Mouse (Mus musculus): Measurements from ENCODE around the gene Mcts2. TPM values are rescaled to one million over a fixed set of nuclear protein-coding genes. Genes with fewer than 3 reads are reported as not detected.

Gene Mcts2
- polyA plus RNA-seq, 1 experiment = 1.6 TPM

- no peak for TF ChIP-seq GATA1 (IDR thresholded peaks at IDR 0.05; ENCODE audit: low read length)
Measured at GRCm38 (mm10) chr2:152729013-152729635, 42.3 kb downstream of the Mcts2 start.

- no peak for TF ChIP-seq GATA1 (IDR thresholded peaks at IDR 0.05; ENCODE audit: low read length)
Measured at GRCm38 (mm10) chr2:152729636-152730020, 42.8 kb downstream of the Mcts2 start.

- no peak for TF ChIP-seq GATA1 (IDR thresholded peaks at IDR 0.05; ENCODE audit: low read length)
Measured at GRCm38 (mm10) chr2:152733201-152733600, 46.4 kb downstream of the Mcts2 start.

- TF ChIP-seq GATA1 (IDR thresholded peaks at IDR 0.05; ENCODE audit: low read length) = no peak
Measured at GRCm38 (mm10) chr2:152734501-152734900, 47.7 kb downstream of the Mcts2 start.

GRCm38 (mm10) chr2:152734984-152735383, 48.1 kb downstream of the Mcts2 start:
- no peak for TF ChIP-seq GATA1 (IDR thresholded peaks at IDR 0.05; ENCODE audit: low read length)

GRCm38 (mm10) chr2:152736090-152736601, 49.3 kb downstream of the Mcts2 start, which contains the start of gene Id1:
Gene Id1, plus strand, starts transcription at chr2:152736251.
- no peak for TF ChIP-seq GATA1 (IDR thresholded peaks at IDR 0.05; ENCODE audit: low read length)

GRCm38 (mm10) chr2:152736748-152737147, 49.9 kb downstream of the Mcts2 start:
- no peak for TF ChIP-seq GATA1 (IDR thresholded peaks at IDR 0.05; ENCODE audit: low read length)

Other genes with a start within 250 kb of the Mcts2 start
- gene Defb23, start 222.4 kb upstream of the Mcts2 start, polyA plus RNA-seq (2012) = not detected in 2 replicates
- not detected in 2 replicates for gene Defb20, start 210.0 kb upstream of the Mcts2 start, polyA plus RNA-seq (2012)
- gene Defb22, start 196.9 kb upstream of the Mcts2 start, polyA plus RNA-seq (2012) = not detected in 2 replicates
- gene Defb26, start 175.3 kb upstream of the Mcts2 start, polyA plus RNA-seq (2012) = not detected in 2 replicates
- not detected in 2 replicates for gene Defb28, start 168.8 kb upstream of the Mcts2 start, polyA plus RNA-seq (2012)
- gene Defb29, start 146.9 kb upstream of the Mcts2 start, polyA plus RNA-seq (2012) = not detected in 2 replicates
- gene Gm17416, start 117.7 kb upstream of the Mcts2 start, polyA plus RNA-seq (2012) = not detected in 2 replicates
- gene Defb21, start 114.3 kb upstream of the Mcts2 start, polyA plus RNA-seq (2012) = not detected in 2 replicates
- not detected in 2 replicates for gene Defb19, start 106.7 kb upstream of the Mcts2 start, polyA plus RNA-seq (2012)
- not detected in 2 replicates for gene Defb45, start 87.6 kb upstream of the Mcts2 start, polyA plus RNA-seq (2012)
- not detected in 2 replicates for gene Defb36, start 82.7 kb upstream of the Mcts2 start, polyA plus RNA-seq (2012)
- gene Defb25, start 64.0 kb upstream of the Mcts2 start, polyA plus RNA-seq (2012) = not detected in 2 replicates
- not detected in 2 replicates for gene Rem1, start 60.1 kb upstream of the Mcts2 start, polyA plus RNA-seq (2012)
- gene H13, start 17.6 kb upstream of the Mcts2 start, polyA plus RNA-seq (2012) = 60.8 and 72.1 TPM in 2 replicates
- gene Id1, start 49.2 kb downstream of the Mcts2 start, polyA plus RNA-seq (2012) = 53.4 and 64.9 TPM in 2 replicates
- gene Cox4i2, start 67.1 kb downstream of the Mcts2 start, polyA plus RNA-seq (2012) = not detected in 2 replicates
- gene Bcl2l1, start 144.7 kb downstream of the Mcts2 start, polyA plus RNA-seq (2012) = 53.0 and 76.9 TPM in 2 replicates
- 11.1 and 18.9 TPM in 2 replicates for gene Tpx2, start 160.9 kb downstream of the Mcts2 start, polyA plus RNA-seq (2012)
- not detected in 2 replicates for gene Mylk2, start 224.3 kb downstream of the Mcts2 start, polyA plus RNA-seq (2012)
- not detected in 2 replicates for gene Foxs1, start 246.2 kb downstream of the Mcts2 start, polyA plus RNA-seq (2012)